Mouse (Mus musculus) kidney, embryonic 16.5 days (tissue): Measurements from ENCODE around the gene Tcp10a. TPM values are rescaled to one million over a fixed set of nuclear protein-coding genes. Genes with fewer than 3 reads are reported as not detected.
"Not testable (repeated sequence)": the region's sequence is repeated elsewhere in the genome, so short reads cannot be mapped to it uniquely, and the experiment has no call there.

ENCODE experiments used
- ATAC-seq: fragments of 200-750 bp; cut with Nextera tagmentation; 2 replicates; pipeline ENCODE4 v1.8.0; 2017; ENCODE audit warnings: moderate TSS enrichment; ENCODE audit not compliant: low FRiP score, low TSS enrichment
- H3K27ac ChIP-seq: fragments of 300-500 bp; sonication (generic); 2 replicates; pipeline ENCODE4 v1.5.1; 2014; ENCODE audit warnings: low read length
- H3K27me3 ChIP-seq: fragments of 300-500 bp; sonication (generic); 2 replicates; pipeline ENCODE4 v1.6.1; 2014; ENCODE audit warnings: low read length, control low read depth, mixed read lengths; ENCODE audit not compliant: insufficient read depth
- H3K36me3 ChIP-seq: fragments of 300-500 bp; sonication (generic); 2 replicates; pipeline ENCODE4 v1.6.1; 2014; ENCODE audit warnings: low read length, control low read depth, mixed read lengths; ENCODE audit not compliant: insufficient read depth
- H3K4me1 ChIP-seq: fragments of 300-500 bp; sonication (generic); 2 replicates; pipeline ENCODE4 v1.6.1; 2014; ENCODE audit warnings: low read length, control low read depth, mixed read lengths; ENCODE audit not compliant: insufficient read depth
- H3K4me2 ChIP-seq: fragments of 300-500 bp; sonication (generic); replicated peaks from 2 replicates; pipeline ENCODE4 v1.6.1; 2014; ENCODE audit warnings: low read depth, low read length
- H3K4me3 ChIP-seq: fragments of 300-500 bp; sonication (generic); 2 replicates; pipeline ENCODE4 v1.5.1; 2014; ENCODE audit warnings: mild to moderate bottlenecking, low read length
- H3K9ac ChIP-seq: fragments of 300-500 bp; sonication (generic); replicated peaks from 2 replicates; pipeline ENCODE4 v1.6.1; 2014; ENCODE audit warnings: low read length
- H3K9me3 ChIP-seq: fragments of 300-500 bp; sonication (generic); 2 replicates; pipeline ENCODE4 v1.6.1; 2016; ENCODE audit warnings: low read length, control low read depth
- WGBS: fragments of 180-500 bp; shearing (Covaris S2); extraction: QIAGEN DNeasy Blood & Tissue Kit; methylation state at CpG from one replicate; pipeline ENCODE4 v1.1.7; 2014; 5-methylcytosine and 5-hydroxymethylcytosine counted together
- polyA plus RNA-seq: library from polyadenylated mRNA; unstranded; fragments of >200 nt; fragmentation: Nextera tagmentation; extraction: Ambion mirVana; gene quantifications from 2 replicates; pipeline ENCODE4 v1.2.1, GENCODE M21; 2015

Gene Tcp10a
- polyA plus RNA-seq, 1 experiment from 2014 or later, result not detected

- H3K36me3 ChIP-seq, H3K4me3 ChIP-seq, H3K4me1 ChIP-seq, H3K27ac ChIP-seq, H3K4me2 ChIP-seq, H3K9ac ChIP-seq, H3K27me3 ChIP-seq, ATAC-seq, H3K9me3 ChIP-seq: not testable (repeated sequence)
- WGBS, result no CpG with 5 or more reads among the region's 2 CpGs
These were observed 64.0 kb downstream of the Tcp10a start for GRCm38 (mm10) chr17:7388341-7388957.

DNA sequence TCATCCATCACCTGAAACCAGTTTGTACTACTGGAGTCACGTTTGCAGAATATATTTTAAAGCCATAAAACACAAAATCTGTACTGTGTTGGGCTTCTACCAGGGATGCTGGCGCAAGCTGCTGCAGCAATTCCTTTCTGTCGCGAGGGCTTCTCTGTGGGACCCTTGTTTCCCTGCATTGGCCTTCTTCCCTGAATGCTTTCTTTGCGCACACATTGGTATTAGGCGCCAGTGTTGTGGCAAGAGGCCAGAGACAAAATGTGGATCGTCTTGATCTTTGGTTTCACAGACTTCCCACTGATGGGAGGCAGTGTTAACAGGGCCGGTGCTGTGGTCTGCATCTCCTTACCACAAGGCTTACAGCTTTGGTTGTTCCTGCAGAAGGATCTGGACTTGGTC, 64.5 kb downstream of the Tcp10a start:
- H3K9me3 ChIP-seq, H3K27me3 ChIP-seq, H3K4me2 ChIP-seq, H3K36me3 ChIP-seq, H3K9ac ChIP-seq, H3K27ac ChIP-seq, H3K4me3 ChIP-seq, ATAC-seq, H3K4me1 ChIP-seq: not testable (repeated sequence)
- 82% methylated on average over 6 of the region's 8 CpGs for WGBS

DNA sequence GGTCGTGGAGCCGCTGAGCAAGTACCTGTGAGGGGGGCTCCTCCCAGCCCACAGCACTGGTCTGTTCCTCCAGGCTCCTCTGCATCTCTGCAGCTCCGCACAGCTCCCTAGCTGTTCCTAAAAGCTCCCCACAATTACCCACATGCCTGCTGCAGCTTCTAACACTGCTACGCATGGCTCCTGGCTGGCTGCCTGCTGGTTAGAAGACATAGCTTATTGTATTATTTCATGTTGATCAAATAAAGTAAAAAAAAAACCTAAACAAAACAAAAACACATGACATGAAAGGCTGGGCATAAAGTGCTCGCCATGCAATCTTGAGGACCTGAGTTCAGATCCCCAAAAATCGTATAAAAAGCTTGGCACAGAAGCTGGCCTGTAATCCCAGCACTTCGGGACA, 65.5 kb downstream of the Tcp10a start:
- H3K27ac ChIP-seq, ATAC-seq, H3K4me2 ChIP-seq, H3K4me1 ChIP-seq, H3K9me3 ChIP-seq, H3K36me3 ChIP-seq, H3K9ac ChIP-seq, H3K4me3 ChIP-seq, H3K27me3 ChIP-seq: not testable (repeated sequence)
- WGBS, result 74% methylated on average over 7 of the region's 7 CpGs

- not testable (repeated sequence) for H3K27ac ChIP-seq, H3K36me3 ChIP-seq, ATAC-seq, H3K4me2 ChIP-seq, H3K4me1 ChIP-seq, H3K27me3 ChIP-seq, H3K9ac ChIP-seq, H3K9me3 ChIP-seq, H3K4me3 ChIP-seq
- WGBS, result 88% methylated on average over 7 of the region's 7 CpGs
These were observed 70.7 kb downstream of the Tcp10a start for GRCm38 (mm10) chr17:7395116-7395515.

Other genes with a start within 250 kb of the Tcp10a start
- 18.7 and 22.5 TPM in 2 replicates for gene Rps6ka2, start 154.5 kb upstream of the Tcp10a start, polyA plus RNA-seq
- gene Ttll2, start 28.1 kb downstream of the Tcp10a start, polyA plus RNA-seq, result not detected in 2 replicates
- not detected in 2 replicates for gene Gm49630, start 47.3 kb downstream of the Tcp10a start, polyA plus RNA-seq
- gene Unc93a2, start 60.8 kb downstream of the Tcp10a start, polyA plus RNA-seq, result not detected in 2 replicates